Comparison of ENCODE assay signal across 17 mouse cellular contexts in genomic region chr3:42408958-42409633, GRCm38 (mm10).
DNase-seq lines count a peak whose midpoint lies in the region; ATAC-seq and TF ChIP-seq lines count a peak whose summit lies in the region.
"Had no signal": no experiment of that assay in that cellular context is flagged by ENCODE, and none has a peak within 500 bp of the region (broad histone marks: within the 10 kb centered on the region; RNA-seq: fewer than 3 reads in every experiment).

No protein-coding gene starts in this region.

- no peaks in the 10 kb centered on the region for H3K4me1 ChIP-seq in hindbrain, embryonic 13.5 days (replicated peaks)
- H3K4me1 ChIP-seq: hindbrain, embryonic 15.5 days had no signal

- H3K36me3 ChIP-seq in hindbrain, embryonic 13.5 days, result no peaks in the 10 kb centered on the region
- H3K36me3 ChIP-seq: hindbrain, embryonic 15.5 days had no signal

- no peak overlapping the region for H3K4me2 ChIP-seq in hindbrain, embryonic 13.5 days
- H3K4me2 ChIP-seq: hindbrain, embryonic 15.5 days; midbrain, embryonic 11.5 days had no signal

- WGBS in hindbrain, embryonic 13.5 days, result 87% methylated on average over 2 of the region's 2 CpGs

- H3K9me3 ChIP-seq in hindbrain, embryonic 13.5 days, result no peaks in the 10 kb centered on the region
- H3K9me3 ChIP-seq: hindbrain, embryonic 15.5 days had no signal

- H3K4me3 ChIP-seq in layer of hippocampus, adult 2 months, result no peak overlapping the region
- no peak overlapping the region for H3K4me3 ChIP-seq in hindbrain, embryonic 13.5 days
- H3K4me3 ChIP-seq: heart, adult 2 months; hindbrain, embryonic 15.5 days had no signal

- H3K9ac ChIP-seq in hindbrain, embryonic 13.5 days, result no peak overlapping the region
- H3K9ac ChIP-seq: hindbrain, embryonic 15.5 days had no signal

- 0 out of 2 replicates have a peak overlapping the region, but pooled peaks have one; percentile 21 for H3K27ac ChIP-seq in layer of hippocampus, adult 2 months
- H3K27ac ChIP-seq in hindbrain, embryonic 13.5 days, result no peak overlapping the region
- H3K27ac ChIP-seq: heart, adult 2 months; hindbrain, embryonic 15.5 days had no signal

- H3K27me3 ChIP-seq in hindbrain, embryonic 13.5 days, result no peaks in the 10 kb centered on the region
- H3K27me3 ChIP-seq: hindbrain, embryonic 15.5 days; Patski had no signal

- intact Hi-C loops in left cerebral cortex, postnatal 4 days (cut with DNase I), result no loop called here
- intact Hi-C loops in left cerebral cortex, postnatal 36 days (cut with DNase I), result loop anchor here (10.0 kb wide), 1 partner anchor 184 kb away; no protein-coding TSS in a partner anchor

- no peak for TF ChIP-seq CTCF in layer of hippocampus, adult 2 months (conservative IDR thresholded peaks at IDR 0.05)

- no peak for ATAC-seq in hindbrain, embryonic 13.5 days (ENCODE audit: low FRiP score)
- ATAC-seq: Patski had no signal

- peak; percentile 11 for DNase-seq in adrenal gland, adult 2 months
- no peak for DNase-seq in adrenal gland, adult 18-20 months (ENCODE audit: low spot score in 2 of 2)
- DNase-seq in left cerebral cortex, adult 11 months (ENCODE audit: low spot score), result peak; percentile 17
- no peak for DNase-seq in left cerebral cortex, postnatal 4 days
- peak; percentile 58 to 62 for DNase-seq in layer of hippocampus, adult 2 months (ENCODE audit: low spot score in 2 of 2)
- peak; percentile 22 to 36 for DNase-seq in left cerebral cortex, postnatal 36 days (ENCODE audit: low spot score in 2 of 2)
- DNase-seq in spleen, adult 12 weeks (ENCODE audit: low spot score), result no peak
- DNase-seq: cerebellum, postnatal 25 days; heart, adult 2 months; heart, postnatal 10 days; kidney, adult 18-20 months; kidney, postnatal 4 days; thymus, postnatal 14 days had no signal

Comparison
In these comparisons a context has a peak if more than half of its experiments do, and no peak if none do; other contexts are left out.
1. DNase-seq: peak in adrenal gland, adult 2 months (single experiment), left cerebral cortex, adult 11 months (single experiment), layer of hippocampus, adult 2 months (2 of 2) and left cerebral cortex, postnatal 36 days (2 of 2); none in adrenal gland, adult 18-20 months (0 of 2), left cerebral cortex, postnatal 4 days (single experiment) and spleen, adult 12 weeks (single experiment).